Mouse (Mus musculus) splenic B cell, adult 2 months (primary cell): ENCODE data around the gene Tmem52.

Experiments used
- DNase-seq: peaks from one replicate; pipeline ENCODE4 v3.0.0-alpha.2; 2011; ENCODE audit warnings: low read depth, low spot score
- H3K27me3 ChIP-seq: 2 replicates; pipeline ENCODE4 v1.6.1; 2012; ENCODE audit warnings: mild to moderate bottlenecking, low read length, moderate library complexity, mixed read lengths; ENCODE audit not compliant: control insufficient read depth, poor library complexity, insufficient read depth, severe bottlenecking
- H3K36me3 ChIP-seq: 2 replicates; pipeline ENCODE4 v1.6.1; 2012; ENCODE audit warnings: mild to moderate bottlenecking, low read length, moderate library complexity, mixed read lengths; ENCODE audit not compliant: control insufficient read depth, poor library complexity, insufficient read depth, severe bottlenecking

Tmem52 gene

GRCm38 (mm10) chr4:155517948-155518517, 49.1 kb downstream of the Tmem52 start:
- H3K27me3 ChIP-seq, result no peaks in the 10 kb centered on the region
- DNase-seq, result peak; percentile 16
- no peaks in the 10 kb centered on the region; the same call in 1 of the 2 replicates for H3K36me3 ChIP-seq
